Mouse (Mus musculus): Measurements from ENCODE around the gene Enah. TPM values are rescaled to one million over a fixed set of nuclear protein-coding genes. Genes with fewer than 3 reads are reported as not detected.
A peak's percentile ranks its signal among the peaks of the same experiment; 100 is the strongest.

Gene Enah
- polyA plus RNA-seq, 1 experiment = 10.1 TPM

DNA sequence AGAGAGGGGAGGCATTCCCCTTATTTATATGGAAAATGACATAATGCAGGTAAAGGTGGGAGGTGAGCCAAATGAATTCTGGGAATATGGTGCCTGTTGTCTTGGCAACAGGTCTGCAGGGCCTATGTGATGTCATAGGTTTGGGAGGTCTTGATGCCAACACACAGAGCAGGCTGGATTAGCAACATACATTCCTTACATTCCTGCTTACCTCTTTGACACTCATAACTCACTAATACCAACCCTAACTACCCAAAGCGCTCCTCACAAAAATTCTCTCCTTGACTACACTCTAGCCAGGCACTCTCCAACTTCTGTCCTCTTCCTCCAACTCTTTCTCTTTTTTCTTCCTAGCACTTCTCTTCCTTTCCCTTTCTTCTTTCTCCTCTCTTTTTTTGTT lies 171.6 kb downstream of the Enah start:
- WGBS = 92% methylated on average over 1 of the region's 1 CpGs
- no peak for TF ChIP-seq CTCF (conservative IDR thresholded peaks at IDR 0.05; ENCODE audit: insufficient read depth, insufficient read length, low read depth, low read length)
- no peak for TF ChIP-seq POLR2A (IDR thresholded peaks at IDR 0.05; ENCODE audit: low read depth, low read length)
- H3K36me3 ChIP-seq (ENCODE audit: control insufficient read depth, insufficient read depth, low read length) = no peaks in the 10 kb centered on the region
- peaks cover 2% of the 10 kb centered on the region; the same call in 1 of the 2 replicates for H3K4me1 ChIP-seq (ENCODE audit: control insufficient read depth, insufficient read depth, low read length)
- H3K4me3 ChIP-seq (ENCODE audit: insufficient read depth, low read depth, low read length) = no peak overlapping the region
- H3K27me3 ChIP-seq (replicated peaks; ENCODE audit: control insufficient read depth, insufficient read depth, low read length) = no peaks in the 10 kb centered on the region
- H3K27ac ChIP-seq (ENCODE audit: insufficient read depth, low read depth, low read length) = no peak overlapping the region
- DNase-seq = no peak

DNA sequence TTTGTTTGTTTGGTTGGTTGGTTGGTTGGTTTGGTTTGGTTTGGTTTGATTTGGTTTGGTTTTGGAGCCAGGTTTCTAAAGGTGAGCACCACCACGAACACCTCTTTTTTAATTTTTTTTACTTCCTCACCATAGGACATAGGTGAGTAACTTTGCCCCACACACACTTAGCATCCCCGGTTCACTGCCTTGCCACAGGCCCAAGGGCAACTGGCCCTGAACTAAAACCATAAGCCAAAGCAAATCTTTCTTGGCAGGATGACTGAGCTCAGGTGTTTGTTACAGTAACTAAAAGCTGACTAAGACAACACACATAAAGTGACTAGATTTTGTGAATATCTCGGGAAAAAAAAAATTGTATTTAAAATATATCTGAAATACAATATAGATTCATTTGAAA lies 172.4 kb downstream of the Enah start:
- Histone ChIP-seq H3K4me3 (ENCODE audit: insufficient read depth, low read depth, low read length) (no peak overlapping the region), H3K27me3 (replicated peaks; ENCODE audit: control insufficient read depth, insufficient read depth, low read length) (no peaks in the 10 kb centered on the region), H3K36me3 (ENCODE audit: control insufficient read depth, insufficient read depth, low read length) (no peaks in the 10 kb centered on the region), H3K4me1 (ENCODE audit: control insufficient read depth, insufficient read depth, low read length) (peaks cover 7% of the 10 kb centered on the region; the same call in 1 of the 2 replicates), H3K27ac (ENCODE audit: insufficient read depth, low read depth, low read length) (no peak overlapping the region; the same call in 1 of the 2 replicates)
- peak; percentile 89 for DNase-seq
- 39% methylated on average over 3 of the region's 3 CpGs for WGBS
- TF ChIP-seq POLR2A (IDR thresholded peaks at IDR 0.05; ENCODE audit: low read depth, low read length) (no peak), CTCF (conservative IDR thresholded peaks at IDR 0.05; ENCODE audit: insufficient read depth, insufficient read length, low read depth, low read length) (no peak)

Other genes starting within 250 kb of the Enah start
- 11.5 and 14.5 TPM in 2 replicates for gene Lbr, start 176.9 kb downstream of the Enah start, polyA plus RNA-seq (2012; rRNA removed)
- 44.0 and 52.8 TPM in 2 replicates for gene Srp9, start 104.7 kb upstream of the Enah start, polyA plus RNA-seq (2012; rRNA removed)
- gene Vmn1r1, start 144.5 kb upstream of the Enah start, polyA plus RNA-seq (2012; rRNA removed) = not detected in 2 replicates